Mouse (Mus musculus) heart, adult 2 months (tissue): ENCODE data around the gene Gmds.

Experiments
- CTCF ChIP-seq: fragments of 200-600 bp; IDR thresholded peaks from 2 replicates; pipeline ENCODE4 v1.8.1; 2022; ENCODE audit warnings: antibody characterized with exemption, mild to moderate bottlenecking, moderate library complexity
- POLR2A ChIP-seq: fragments of 200-500 bp; IDR thresholded peaks from 2 replicates; pipeline ENCODE4 v1.6.1; 2011; ENCODE audit warnings: mild to moderate bottlenecking, low read depth, low read length, control low read depth; ENCODE audit not compliant: insufficient read depth

- TF ChIP-seq POLR2A (no peak), CTCF (no peak)
These were observed 371.5 kb downstream of the Gmds start for GRCm38 (mm10) chr13:31966931-31967532.
